Mouse (Mus musculus) ovary, postnatal 36 days (tissue): Measurements from ENCODE around the gene Sdk1.

Experiments
- DNase-seq: peaks from one replicate; pipeline ENCODE4 v3.0.0; 2022; ENCODE audit warnings: low spot score, mixed read lengths

The Sdk1 gene

GRCm38 (mm10) chr5:141324910-141325309 lies 83.6 kb downstream of the Sdk1 start:
- DNase-seq: no peak

GRCm38 (mm10) chr5:141344376-141344775 lies 103.1 kb downstream of the Sdk1 start:
- peak; percentile 15 for DNase-seq

GRCm38 (mm10) chr5:141345476-141345875 lies 104.2 kb downstream of the Sdk1 start:
- no peak for DNase-seq

- DNase-seq: no peak
Measured at GRCm38 (mm10) chr5:141362676-141363075, 121.4 kb downstream of the Sdk1 start.

GRCm38 (mm10) chr5:141363956-141364355 lies 122.7 kb downstream of the Sdk1 start:
- peak; percentile 28 for DNase-seq

GRCm38 (mm10) chr5:141368567-141368966 lies 127.3 kb downstream of the Sdk1 start:
- DNase-seq: no peak

GRCm38 (mm10) chr5:141374797-141375196 lies 133.5 kb downstream of the Sdk1 start:
- DNase-seq: no peak

- no peak for DNase-seq
Measured at GRCm38 (mm10) chr5:141379836-141380773, 138.8 kb downstream of the Sdk1 start.

- no peak for DNase-seq
Measured at GRCm38 (mm10) chr5:141380774-141381156, 139.5 kb downstream of the Sdk1 start.

- no peak for DNase-seq
Measured at GRCm38 (mm10) chr5:141381581-141381980, 140.3 kb downstream of the Sdk1 start.

GRCm38 (mm10) chr5:141382246-141382835 lies 141.1 kb downstream of the Sdk1 start:
- no peak for DNase-seq

GRCm38 (mm10) chr5:141388451-141388850 lies 147.2 kb downstream of the Sdk1 start:
- DNase-seq: no peak

GRCm38 (mm10) chr5:141390541-141390940 lies 149.3 kb downstream of the Sdk1 start:
- DNase-seq: no peak

GRCm38 (mm10) chr5:141391153-141391552 lies 149.9 kb downstream of the Sdk1 start:
- no peak for DNase-seq

- no peak for DNase-seq
Measured at GRCm38 (mm10) chr5:141393846-141394245, 152.6 kb downstream of the Sdk1 start.

- no peak for DNase-seq
Measured at GRCm38 (mm10) chr5:141394586-141394985, 153.3 kb downstream of the Sdk1 start.

GRCm38 (mm10) chr5:141403741-141404140 lies 162.5 kb downstream of the Sdk1 start:
- no peak for DNase-seq

GRCm38 (mm10) chr5:141404651-141405050 lies 163.4 kb downstream of the Sdk1 start:
- no peak for DNase-seq

GRCm38 (mm10) chr5:141406926-141407325 lies 165.6 kb downstream of the Sdk1 start:
- no peak for DNase-seq

- DNase-seq: no peak
Measured at GRCm38 (mm10) chr5:141413013-141413412, 171.7 kb downstream of the Sdk1 start.

GRCm38 (mm10) chr5:141415644-141416243 lies 174.5 kb downstream of the Sdk1 start:
- no peak for DNase-seq

GRCm38 (mm10) chr5:141428132-141428531 lies 186.8 kb downstream of the Sdk1 start:
- DNase-seq: no peak

GRCm38 (mm10) chr5:141433286-141433685 lies 192.0 kb downstream of the Sdk1 start:
- no peak for DNase-seq
